Mouse (Mus musculus) testis, adult 2 months (tissue): ENCODE data around the gene Prss43.

Experiments
- CTCF ChIP-seq: fragments of 200-500 bp; IDR thresholded peaks from 2 replicates; pipeline ENCODE4 v1.5.1; 2012; ENCODE audit warnings: low read depth, mild to moderate bottlenecking, inconsistent platforms, low read length, moderate library complexity; ENCODE audit not compliant: control insufficient read depth, insufficient read depth, insufficient replicate concordance
- POLR2A ChIP-seq: fragments of 200-500 bp; IDR thresholded peaks from 2 replicates; pipeline ENCODE4 v1.6.1; 2012; ENCODE audit warnings: low read depth, mild to moderate bottlenecking, inconsistent platforms, low read length, moderate library complexity; ENCODE audit not compliant: control insufficient read depth

DNA sequence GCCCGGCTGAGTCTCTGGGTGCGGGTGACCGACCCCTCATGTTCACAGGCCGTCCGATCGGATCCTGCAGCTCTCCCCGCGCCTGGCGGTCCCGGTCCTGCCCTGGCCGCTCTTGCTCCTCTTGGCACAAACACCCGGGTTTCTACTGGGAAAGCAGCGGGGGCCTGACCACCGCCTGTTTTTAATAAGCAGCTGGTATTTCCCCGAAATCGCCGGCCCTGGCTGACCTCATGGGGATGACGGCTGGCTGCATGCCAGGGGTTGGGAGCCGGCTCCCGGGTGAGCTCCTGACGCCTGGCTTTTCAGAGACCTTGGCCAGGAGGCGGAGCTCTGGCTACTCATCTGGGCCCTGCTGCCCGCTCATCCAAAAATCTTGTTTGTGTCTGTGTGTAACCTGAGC, 44.8 kb upstream of the Prss43 start:
- TF ChIP-seq CTCF (no peak), POLR2A (no peak)
